Mouse (Mus musculus): ENCODE measurements around the gene Pawr.

- TF ChIP-seq GATA1 (IDR thresholded peaks at IDR 0.05; ENCODE audit: borderline replicate concordance, low read length) (no peak), FLI1 (IDR thresholded peaks at IDR 0.05; ENCODE audit: low read length) (no peak)
These were observed 46.6 kb downstream of the Pawr start for GRCm38 (mm10) chr10:108378479-108378878.

Measured in megakaryocyte, embryonic 14.5 days (primary cell).